Mouse (Mus musculus): Measurements from ENCODE around the gene Ppp6r2.
A peak's percentile ranks its signal among the peaks of the same experiment; 100 is the strongest.

Gene Ppp6r2

DNA sequence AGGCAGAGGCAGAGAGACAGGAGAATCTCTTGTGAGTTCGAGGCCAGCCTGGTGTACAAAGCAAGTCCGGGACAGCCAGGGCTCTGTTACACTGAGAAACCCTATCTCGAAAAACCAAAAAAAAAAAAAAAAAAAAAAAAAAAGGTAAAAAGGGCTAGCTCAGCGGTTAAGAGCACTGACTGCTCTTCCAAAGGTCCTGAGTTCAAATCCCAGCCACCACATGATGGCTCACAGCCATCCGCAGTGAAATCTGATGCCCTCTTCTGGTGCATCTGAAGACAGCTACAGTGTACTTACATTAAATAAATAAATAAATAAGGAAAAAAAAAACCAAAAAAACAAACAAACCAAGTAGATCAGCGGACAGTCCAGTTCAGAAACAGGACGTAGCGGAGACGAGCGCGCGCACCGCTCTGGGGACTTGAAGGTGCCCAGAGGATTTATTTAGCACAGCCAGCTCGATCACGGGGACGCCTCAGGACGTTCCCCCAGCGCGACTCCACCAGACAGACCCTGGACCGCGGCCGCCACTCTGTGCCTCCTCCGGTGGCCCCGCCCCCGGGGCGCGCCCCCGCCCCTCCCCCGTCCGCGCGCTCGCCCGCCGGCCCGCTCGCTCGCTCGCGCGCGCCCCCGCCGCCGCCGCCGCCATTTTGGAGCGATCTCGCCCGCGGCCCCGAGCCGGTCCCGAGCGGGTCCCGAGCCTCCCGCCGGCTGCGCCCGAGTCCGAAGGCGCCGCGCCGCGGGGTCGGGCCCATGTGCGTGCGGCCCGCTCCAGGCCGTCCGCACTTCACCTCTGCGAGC is at the start of gene Ppp6r2:
TSS of gene Ppp6r2 (plus strand) at position 639 of the 801 bp plus-strand sequence.
- peak; percentile 78 to 82 for DNase-seq (ENCODE audit: low spot score in 2 of 2)

DNA sequence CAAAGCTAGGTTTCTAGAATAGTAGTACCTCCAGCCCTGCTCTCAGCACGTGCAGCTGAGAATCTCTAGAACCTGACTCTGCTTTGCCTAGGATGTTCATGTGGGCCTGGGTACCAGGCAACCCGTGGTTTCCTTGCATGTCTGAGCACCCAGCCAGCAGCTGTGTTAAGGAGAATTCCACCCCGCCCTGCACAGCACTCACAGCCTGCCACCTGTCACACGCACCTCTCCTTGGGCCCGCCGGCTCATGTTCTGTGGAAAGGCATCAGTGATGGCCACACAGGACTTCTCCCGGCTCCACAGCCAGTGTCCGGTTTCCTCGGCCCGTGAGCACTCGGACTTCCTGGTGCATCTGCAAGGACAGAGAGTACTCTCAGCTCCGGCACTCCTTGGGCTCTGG is 45.9 kb upstream of the Ppp6r2 start:
- no peak for DNase-seq (ENCODE audit: low spot score in 2 of 2)

DNA sequence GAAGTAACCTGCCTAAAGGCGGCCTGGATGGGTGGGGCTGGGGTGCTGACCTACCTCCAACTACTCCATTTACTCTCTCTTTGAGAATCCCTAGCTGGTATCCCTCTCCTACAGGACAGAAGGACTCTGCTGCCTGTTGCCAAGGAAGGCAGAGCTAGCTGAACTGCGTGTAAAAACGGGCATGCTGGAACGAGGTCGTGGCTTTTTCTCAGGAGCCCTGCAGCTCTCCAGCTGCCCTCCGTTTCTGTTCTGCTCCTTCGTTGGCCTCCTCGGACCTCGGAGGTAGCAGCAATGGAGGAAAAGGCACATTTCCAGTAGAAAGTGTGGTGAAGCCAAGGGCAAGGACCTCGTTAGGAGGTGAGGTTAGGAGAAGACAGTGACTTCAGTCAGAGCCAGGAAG is 42.4 kb upstream of the Ppp6r2 start:
- no peak for DNase-seq (ENCODE audit: low spot score in 2 of 2)

DNA sequence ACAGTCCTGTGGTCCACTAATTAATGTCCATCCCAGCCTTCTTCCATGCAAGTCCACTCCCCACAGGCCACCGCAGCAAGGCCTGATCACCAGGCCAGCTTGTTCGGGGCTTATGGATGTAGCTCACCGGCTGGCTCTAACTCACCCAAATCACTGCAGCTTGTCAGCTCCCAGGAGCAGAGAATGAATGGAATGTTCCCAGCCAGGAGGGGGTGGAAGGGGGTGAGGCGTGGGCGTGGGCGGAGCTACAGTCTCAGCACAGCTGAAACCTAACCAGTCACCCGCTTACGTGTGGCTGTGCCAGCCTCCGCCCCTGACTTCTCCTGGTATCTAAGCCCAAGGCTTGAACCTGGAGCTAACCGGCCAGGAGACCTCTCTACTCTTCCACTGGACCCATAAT is 41.9 kb upstream of the Ppp6r2 start:
- DNase-seq (ENCODE audit: low spot score in 2 of 2), result peak; percentile 78 to 80

DNA sequence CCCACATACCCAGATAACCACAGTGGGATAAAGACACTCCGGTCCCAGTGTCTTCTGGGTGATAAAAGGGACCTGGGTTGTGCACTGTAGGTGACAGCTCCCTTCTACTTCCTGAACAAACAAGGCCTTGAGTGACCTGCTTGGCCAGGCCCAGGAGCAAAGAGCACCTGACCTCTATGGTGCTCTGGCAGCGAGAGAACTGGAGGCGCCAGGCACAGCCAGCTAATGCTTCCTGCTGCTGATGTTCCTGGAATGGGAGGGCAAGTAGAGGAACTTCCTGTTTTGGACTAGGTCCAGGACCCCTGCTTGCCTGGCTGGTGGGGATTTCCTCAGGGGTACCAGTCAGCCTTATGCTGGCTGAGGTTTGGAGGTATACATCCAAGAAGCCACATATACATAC is 41.3 kb upstream of the Ppp6r2 start:
- no peak for DNase-seq (ENCODE audit: low spot score in 2 of 2)

DNA sequence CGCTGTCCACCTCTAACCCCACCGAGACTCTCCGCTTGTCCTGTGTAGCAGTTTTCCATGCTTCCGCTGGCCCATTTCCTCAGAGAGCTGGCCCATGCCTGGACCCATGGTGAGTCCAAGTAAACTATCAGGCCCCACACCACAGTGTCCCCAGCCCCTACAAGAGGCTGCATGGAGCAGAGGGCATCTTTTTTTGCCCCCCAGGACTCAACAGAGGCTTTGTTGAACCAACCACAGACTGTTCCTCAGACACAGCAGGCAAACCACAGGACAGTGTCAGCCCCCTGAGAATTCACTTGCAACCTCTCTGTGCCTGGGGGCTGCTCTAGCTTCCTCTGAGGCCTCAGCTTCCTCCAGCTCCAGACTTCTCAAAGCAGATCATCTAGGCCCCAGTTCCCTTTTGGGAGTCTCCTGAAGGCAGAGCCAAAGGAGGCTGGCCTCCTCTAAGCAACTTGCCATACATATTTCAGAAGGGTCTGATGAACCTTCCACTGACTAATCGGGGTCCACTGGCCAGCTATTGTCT is 39.8 kb upstream of the Ppp6r2 start:
- no peak for DNase-seq (ENCODE audit: low spot score in 2 of 2)

DNA sequence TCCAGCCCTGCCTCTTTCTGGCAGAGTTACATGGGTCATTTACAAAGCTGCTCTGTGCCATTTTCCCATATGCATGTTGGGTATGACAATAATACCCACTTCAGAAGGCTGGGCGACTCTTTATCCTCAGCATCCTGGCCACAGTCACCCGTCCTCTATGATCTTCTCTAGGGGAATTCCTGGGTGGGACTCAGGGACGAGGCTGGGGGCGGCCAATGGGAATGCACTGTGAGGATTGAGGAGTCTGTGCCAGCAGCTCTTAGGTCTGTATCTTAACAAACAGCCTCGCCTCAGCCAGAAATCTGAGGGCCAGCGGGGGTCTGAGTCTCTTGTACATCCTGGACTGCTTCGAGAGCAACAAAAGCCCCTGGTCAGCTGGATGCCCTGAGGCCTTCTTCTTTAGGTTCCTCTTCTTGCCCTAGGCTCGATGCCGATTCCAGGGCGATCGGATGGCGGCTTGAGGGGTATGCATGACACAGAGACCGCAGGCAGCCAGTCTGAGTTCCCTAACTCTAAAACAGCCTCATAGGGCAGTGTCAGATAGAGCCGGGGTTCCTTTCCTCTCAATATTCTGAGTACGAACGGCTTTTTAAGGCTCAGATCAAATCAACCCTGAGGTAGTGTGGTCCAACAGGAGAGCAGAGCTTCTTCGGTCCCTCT is 38.9 kb upstream of the Ppp6r2 start:
- no peak for DNase-seq (ENCODE audit: low spot score in 2 of 2)

DNA sequence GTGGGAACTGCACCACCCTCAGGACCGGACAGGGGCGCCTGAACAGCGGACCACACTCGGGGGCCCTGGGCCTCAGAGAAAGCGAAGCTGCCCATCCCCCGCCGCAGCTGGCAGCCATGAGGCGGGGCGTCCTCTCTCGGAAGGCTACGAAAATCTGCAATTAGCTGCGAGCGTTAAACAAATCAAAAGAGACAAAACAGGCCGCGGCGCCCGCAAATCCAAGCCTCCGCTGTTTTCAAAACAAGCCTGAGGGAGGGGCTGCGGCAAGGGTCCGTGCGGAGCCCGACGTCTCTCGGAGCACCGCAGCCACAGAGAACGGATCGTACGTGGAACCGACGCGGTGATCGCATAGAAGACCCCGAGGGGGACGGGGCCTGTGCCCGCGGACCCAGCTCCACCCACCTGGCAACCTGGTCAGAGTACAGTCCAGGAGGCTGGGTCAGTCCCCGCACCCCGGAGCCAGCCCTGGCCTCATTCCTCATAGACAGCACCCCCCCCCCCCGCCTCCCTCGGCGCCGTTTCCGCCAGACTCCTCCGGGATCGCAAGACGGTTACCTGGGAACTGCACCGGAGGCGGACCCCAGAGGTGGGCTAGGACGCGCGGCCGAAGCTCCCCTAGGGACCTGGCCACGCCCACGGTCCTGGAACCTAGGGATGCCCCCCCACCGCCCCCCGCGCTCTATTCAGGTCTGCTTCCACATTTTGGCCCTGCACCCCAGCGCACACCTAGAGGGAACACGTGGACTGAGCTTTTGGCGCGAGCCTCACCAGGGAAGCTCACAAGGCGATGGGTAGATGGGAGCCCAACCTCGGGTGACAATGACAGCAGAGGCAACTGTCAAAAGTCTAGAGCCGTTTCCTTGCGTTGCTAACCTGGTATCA is 38.1 kb upstream of the Ppp6r2 start:
- DNase-seq (ENCODE audit: low spot score in 2 of 2), result no peak

DNA sequence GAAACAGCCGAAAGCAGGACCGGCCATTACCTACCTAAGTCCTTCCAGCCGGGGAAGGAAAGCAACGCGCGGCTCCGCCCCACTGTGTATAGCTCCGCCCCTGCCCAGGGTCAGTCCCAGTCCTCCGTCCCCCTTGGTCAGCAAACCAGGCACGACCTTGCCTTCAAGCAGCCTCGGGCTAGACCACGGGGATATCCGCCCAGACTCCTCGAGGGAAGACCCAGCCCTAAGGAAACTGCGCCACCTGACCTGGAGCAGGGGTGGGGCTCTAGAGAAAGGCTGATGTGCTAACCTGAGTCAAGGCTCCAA is 37.5 kb upstream of the Ppp6r2 start:
- DNase-seq (ENCODE audit: low spot score in 2 of 2), result peak in 1 of 2 experiments; percentile 55

DNA sequence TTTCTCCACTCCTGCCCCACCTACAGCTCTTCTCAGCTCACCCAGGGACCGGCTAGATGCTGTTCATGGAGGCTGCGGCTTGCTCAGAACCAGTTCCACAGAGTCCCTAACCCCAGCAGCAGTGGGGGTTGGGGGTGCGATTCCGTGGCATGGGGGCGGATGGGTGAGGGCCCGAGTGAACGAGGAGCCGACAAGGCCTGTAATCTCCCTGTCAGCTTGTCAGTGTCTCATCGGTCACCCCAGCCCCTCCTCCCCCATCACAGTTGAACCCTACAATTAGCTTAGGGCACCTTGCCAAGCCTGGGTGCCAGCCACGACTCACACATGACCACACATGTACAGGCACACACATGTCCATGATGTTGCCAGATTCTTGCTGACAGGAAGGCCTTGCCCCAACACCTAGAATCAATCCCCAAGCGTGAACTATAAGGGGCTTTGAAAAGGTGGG is 36.4 kb upstream of the Ppp6r2 start:
- no peak for DNase-seq (ENCODE audit: low spot score in 2 of 2)

DNA sequence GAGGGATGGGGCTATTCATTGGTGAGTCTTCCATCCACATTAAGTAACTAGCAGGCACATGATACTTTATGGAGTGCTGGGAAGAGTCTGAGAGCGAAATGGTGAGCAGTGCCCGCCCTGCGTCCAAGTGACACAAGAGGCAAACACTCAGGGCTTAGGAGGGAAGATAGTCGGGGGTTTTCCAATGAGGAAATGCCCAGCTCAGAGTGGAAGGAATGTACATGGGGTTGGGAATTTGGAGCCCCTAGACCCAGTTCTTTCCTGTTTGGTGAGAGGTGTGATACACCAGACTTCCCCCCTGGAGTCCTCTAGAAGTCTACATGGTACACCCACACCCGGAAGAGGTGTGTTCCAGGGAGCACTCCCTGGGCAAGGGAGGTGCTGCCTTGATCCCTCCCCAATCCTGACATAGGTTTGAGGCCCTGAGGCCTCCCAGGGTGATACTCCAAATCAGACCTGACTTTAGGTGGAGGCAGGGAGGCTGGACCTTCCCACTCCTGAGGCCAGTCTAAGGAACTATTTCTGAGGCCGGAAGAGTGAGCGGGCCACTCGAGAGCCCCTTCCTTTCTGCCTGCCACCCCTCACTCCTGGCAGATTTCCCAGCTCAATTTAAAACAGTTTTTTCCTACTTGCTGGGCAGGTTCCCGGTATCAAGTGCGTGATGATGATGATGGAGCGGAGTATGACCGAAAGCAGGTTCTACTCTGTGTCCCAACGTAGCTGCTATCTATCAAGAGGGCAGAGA is 35.8 kb upstream of the Ppp6r2 start:
- DNase-seq (ENCODE audit: low spot score in 2 of 2), result no peak

DNA sequence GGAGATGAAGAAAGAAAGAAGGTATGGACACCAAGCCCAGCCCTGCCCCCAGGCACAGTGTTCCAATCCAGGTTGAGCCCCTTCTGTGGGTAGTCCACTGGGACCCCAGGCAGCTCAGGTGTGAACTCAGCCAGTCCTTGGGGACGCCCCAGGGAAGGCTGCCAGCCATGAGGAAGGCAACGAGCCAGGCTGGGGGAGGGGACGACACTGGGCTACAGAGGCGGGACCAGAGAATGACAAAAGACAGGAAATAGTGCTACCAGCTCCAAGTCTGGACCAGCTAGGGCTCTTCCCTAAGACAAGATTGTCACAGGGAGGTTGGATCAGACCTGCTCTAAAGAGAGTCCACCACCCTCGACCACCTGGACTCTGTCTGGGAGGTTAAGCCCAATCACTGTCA is 34.2 kb upstream of the Ppp6r2 start:
- peak; percentile 73 to 80 for DNase-seq (ENCODE audit: low spot score in 2 of 2)

DNA sequence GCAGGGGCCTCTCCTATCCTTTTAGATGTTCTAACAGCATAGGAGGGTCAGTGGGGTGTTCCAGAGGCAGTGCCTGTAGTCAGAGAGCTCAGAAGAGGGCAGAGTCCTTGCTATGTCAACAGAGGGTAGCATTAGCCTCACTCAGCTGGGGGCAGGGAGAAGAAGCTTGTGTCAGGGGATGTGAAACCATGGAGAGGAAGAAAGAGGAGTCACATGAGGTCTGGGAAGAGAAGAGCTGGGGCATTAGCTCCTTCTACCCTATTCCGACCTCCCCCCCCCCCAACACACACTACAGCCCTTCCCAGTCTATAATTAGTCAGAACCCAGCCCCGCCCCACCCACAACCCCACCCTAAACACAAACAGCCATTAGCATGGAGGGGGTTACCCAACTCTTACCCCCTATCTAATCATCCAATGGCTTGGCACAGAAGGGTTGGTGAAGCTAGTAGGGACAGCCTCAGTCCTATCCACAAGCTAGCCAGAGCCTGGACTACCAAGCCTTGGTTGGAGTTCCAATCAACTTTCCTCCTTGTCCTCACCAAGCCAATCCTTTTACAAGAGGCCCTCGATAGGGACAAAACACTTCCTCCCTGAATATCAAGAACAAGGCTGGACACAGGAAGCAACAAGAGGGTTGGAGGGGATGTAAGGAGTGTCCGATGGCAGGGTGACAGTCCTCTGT is 33.6 kb upstream of the Ppp6r2 start:
- no peak for DNase-seq (ENCODE audit: low spot score in 2 of 2)

DNA sequence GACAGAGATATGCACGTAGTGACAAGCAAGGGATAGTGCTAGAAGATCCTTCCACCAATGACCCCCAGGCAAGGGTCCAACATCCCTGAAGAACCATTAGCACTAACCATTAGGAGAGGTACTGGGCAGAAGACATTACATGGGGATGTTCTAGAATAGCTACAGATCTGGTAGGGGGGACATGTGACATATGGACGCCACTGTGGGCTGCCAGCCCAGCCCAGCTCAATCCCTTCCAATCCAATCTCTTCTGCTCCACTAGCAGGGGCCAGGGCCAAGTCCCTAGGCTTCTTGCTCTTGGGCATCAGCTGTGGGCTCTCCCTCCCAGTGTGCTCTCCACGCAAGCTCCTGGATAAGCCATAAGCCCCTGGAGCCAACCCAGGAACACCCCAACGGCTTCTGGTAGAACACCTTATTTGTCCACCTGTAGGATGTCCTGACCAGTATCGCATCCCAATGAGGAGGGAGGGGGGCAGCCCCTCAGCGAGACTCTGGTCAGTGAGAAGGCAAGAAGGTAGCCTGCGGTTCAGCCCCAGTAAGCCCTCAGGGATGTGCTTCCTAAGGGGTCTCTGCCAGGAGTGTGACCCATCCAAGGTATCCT is 33.0 kb upstream of the Ppp6r2 start:
- no peak for DNase-seq (ENCODE audit: low spot score in 2 of 2)

DNA sequence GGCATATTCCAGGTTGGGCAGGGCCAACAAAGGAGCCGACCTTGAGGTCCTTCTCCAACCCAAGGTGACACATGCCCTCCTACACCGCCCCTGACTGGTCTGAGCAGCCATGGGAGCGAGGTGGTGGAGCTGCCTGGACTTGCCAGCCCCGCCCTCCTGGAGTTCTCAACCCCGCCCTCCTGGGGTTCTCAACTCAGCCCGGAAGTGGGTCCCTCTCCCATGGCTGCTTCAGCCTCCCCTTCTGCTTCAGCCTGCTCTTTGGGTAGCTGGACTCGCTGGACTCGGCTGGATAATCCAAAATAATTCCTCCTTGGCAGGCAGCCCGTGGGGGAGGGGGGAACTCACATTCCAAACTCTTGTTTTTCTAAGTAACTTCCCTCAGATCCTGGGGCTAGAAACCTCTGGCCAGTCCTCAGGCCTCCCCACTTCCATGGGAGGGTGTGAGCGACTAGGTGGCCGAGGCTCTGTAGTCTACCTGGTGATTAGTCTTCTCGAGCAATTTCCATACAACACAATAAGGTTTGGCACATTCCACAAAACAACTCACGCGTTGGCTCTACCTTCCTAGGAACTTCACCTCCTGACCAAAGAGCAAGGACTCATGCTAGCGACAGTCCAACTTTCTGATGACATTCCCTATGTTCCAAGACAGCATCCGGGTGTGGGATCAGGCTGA is 32.3 kb upstream of the Ppp6r2 start:
- DNase-seq (ENCODE audit: low spot score in 2 of 2), result peak; percentile 82 to 83

DNA sequence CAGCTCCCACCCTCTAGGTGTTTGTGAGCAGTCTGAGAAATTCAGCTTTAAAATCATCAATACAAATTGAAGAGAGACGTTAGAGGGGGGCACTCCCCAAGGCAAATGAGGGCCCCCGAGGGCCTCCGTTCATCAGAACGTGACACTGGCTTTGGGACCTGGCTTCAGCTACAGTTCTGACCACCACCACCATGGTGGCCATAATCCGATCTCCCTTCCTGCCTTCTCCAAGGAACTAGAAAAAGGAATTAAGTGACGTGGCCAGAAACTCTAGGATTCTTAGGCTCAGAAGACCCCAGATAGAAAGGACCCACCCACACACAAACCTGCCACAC is 31.8 kb upstream of the Ppp6r2 start:
- no peak for DNase-seq (ENCODE audit: low spot score in 2 of 2)

DNA sequence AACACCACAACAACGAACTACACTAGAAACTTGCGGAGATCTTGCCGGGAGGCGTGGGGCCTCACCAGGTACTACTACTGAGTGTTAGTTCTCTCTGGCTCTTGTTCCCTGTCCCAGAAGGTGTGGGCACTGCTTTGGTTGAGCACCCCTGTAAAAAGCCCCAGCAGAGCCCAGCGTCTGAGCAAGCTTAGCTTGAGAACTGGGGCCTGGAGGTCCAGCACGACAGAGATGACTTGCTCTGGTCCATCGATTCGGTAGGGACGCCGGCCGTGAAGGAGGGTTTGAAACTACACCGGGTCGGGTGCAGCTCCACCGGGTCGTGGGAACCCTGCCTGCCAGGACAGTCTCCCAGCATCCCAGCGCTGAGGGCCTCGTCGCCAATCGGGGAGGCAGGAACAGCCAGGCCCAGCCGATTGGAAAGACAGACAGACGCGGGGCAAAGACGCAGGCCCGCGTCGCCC is 31.2 kb upstream of the Ppp6r2 start:
- no peak for DNase-seq (ENCODE audit: low spot score in 2 of 2)

DNA sequence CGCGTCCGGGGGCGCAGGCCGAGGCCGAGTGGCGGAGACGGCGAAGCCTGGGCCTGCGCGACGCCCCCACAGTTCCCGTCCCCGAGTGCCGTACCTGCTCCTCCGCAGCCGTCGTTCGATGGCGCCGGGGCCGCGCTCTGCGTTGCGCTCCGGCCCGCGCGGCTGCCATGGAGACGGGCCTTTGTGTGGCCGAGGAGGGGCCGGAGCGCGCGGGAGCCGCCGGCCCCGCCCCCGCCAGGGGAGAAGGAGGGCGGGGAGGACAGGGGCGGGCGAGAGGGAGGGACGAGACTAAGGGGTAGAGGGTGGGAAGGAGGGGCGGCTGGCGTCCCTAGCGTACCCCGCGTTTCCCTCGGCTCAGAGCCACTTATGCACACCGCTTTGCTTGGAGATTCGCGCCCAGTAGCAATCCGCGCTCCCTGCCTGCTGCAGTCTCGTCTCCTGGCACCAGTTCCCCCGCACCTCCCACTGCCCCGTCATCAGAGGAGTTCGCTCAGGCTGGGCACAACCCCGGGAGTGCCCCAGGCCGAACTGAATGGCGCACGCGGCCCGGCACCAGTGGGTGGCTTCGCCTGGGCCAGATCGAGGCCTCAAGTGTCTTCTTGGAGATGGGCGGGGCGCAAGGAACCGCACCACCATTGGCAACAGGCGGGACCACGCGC is 30.7 kb upstream of the Ppp6r2 start, which contains the start of gene Plxnb2:
TSS of gene Plxnb2 (minus strand) at position 218 of the 659 bp plus-strand sequence.
- peak; percentile 78 to 80 for DNase-seq (ENCODE audit: low spot score in 2 of 2)

DNA sequence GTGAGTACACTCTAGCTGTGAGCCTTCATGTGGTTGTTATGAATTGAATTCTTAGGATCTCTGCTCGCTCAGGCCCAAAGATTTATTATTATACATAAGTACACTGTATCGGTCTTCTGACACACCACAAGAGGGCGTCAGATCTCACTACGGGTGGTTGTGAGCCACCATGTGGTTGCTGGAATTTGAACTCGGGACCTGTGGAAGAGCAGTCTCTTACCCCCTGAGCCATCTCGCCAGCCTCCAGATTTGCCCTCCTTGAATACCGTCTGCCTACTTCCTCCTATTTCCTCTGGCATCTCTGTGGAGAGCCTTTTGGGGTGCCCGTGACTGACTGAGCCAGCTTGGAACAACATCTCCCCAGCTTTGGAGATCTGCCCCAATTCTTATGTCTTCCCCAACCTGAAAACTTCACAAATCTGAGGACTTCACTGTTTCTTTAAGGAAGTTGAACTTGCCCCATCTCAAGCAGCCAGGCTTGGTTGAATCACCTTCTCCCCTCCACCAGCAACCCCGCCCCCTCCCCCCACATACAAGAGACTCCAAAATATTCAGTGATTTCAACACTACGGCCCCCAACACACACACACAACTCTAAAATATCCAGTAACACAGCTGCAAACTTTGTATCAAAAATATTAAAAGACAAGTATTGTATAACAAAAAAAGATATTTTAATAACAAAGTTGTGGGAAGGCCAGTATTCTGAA is 29.6 kb upstream of the Ppp6r2 start:
- DNase-seq (ENCODE audit: low spot score in 2 of 2), result no peak

All from urinary bladder, postnatal 4 days (tissue).